Mouse (Mus musculus) thymus, postnatal 25 days (tissue): Measurements from ENCODE around the gene Snrnp48.

Source experiments
- DNase-seq: peaks from one replicate; pipeline ENCODE4 v3.0.0; 2022

Gene Snrnp48

DNA sequence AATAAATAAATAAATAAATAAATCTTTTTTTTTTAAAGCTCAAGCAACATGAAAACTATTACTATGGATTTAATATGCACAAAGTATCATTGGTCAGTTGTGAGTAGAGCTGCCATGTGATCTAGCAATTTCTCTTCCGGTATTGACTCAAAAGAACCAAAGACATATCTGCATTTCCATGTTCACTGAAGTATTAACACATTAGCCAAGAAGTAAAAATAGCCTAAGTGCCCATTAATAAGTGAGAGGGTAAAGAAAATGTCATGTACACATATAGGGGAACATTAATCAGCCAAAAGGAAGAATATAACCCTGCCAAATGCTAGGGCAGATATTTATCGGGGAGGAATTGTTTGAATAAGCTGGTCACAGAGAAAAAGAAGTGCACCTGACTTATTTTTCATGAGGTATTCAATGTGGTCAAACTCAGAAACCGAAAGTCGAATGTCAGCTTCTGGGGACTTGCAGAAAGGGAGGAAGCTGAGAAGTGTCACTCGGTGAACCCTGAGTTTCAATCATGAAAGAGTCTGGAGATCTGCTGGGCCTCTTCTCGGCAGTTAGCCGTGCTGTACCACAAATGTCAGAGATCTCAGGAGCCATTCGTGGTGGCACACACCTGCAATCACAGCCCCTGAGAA, 64.4 kb downstream of the Snrnp48 start:
- DNase-seq = no peak

DNA sequence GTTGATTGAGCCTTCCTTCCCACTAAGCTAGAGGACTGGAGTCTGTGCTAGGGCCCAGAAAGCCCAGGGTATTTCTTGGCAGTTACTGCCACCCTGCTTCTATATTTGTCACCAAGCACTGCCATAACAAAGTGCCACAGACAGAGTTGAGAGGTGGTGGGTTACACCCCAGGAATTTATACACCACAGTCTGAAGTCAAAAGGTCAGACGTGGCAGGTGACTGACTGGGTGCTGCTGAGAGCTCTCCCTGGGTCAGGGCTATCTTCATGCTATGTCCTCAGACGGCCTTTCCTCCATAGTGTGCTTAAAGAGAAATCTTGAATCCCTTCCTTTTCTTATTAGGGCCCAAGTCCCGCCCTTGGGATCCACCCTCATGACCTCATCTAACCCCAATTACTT, 67.9 kb downstream of the Snrnp48 start:
- no peak for DNase-seq
